Mouse (Mus musculus): Measurements from ENCODE around the gene Amz1. TPM values are rescaled to one million over a fixed set of nuclear protein-coding genes. Genes with fewer than 3 reads are reported as not detected.

The Amz1 gene
- polyA plus RNA-seq, 1 experiment from 2014 or later = 0.74 TPM

- Histone ChIP-seq H3K27me3 (no peaks in the 10 kb centered on the region), H3K4me3 (no peak overlapping the region), H3K9ac (no peak overlapping the region), H3K4me1 (no peaks in the 10 kb centered on the region; the same call in 1 of the 2 replicates), H3K4me2 (replicated peaks) (no peak overlapping the region), H3K27ac (no peak overlapping the region), H3K9me3 (no peaks in the 10 kb centered on the region), H3K36me3 (no peaks in the 10 kb centered on the region)
- 80% methylated on average over 17 of the region's 17 CpGs for WGBS
- no peak for ATAC-seq (ENCODE audit: insufficient number of reproducible peaks, insufficient read depth, low FRiP score, low TSS enrichment)
Measured at GRCm38 (mm10) chr5:140726946-140727740, 3.2 kb downstream of the Amz1 start.

- Histone ChIP-seq H3K9me3 (peaks cover under 1% of the 10 kb centered on the region; the same call in 1 of the 2 replicates), H3K27ac (no peak overlapping the region), H3K4me3 (no peak overlapping the region), H3K4me1 (peaks cover 8% of the 10 kb centered on the region; the same call in 1 of the 2 replicates), H3K27me3 (peaks cover 18% of the 10 kb centered on the region), H3K9ac (no peak overlapping the region), H3K36me3 (no peaks in the 10 kb centered on the region), H3K4me2 (replicated peaks) (no peak overlapping the region)
- 86% methylated on average over 11 of the region's 11 CpGs for WGBS
- no peak for ATAC-seq (ENCODE audit: insufficient number of reproducible peaks, insufficient read depth, low FRiP score, low TSS enrichment)
Measured at GRCm38 (mm10) chr5:140731040-140731797, 7.3 kb downstream of the Amz1 start.

GRCm38 (mm10) chr5:140732195-140732594 is 8.3 kb downstream of the Amz1 start:
- ATAC-seq (ENCODE audit: insufficient number of reproducible peaks, insufficient read depth, low FRiP score, low TSS enrichment) = no peak
- Histone ChIP-seq H3K4me2 (replicated peaks) (no peak overlapping the region), H3K36me3 (no peaks in the 10 kb centered on the region), H3K9me3 (peaks cover 5% of the 10 kb centered on the region; the same call in 1 of the 2 replicates), H3K9ac (no peak overlapping the region), H3K4me3 (no peak overlapping the region), H3K27ac (no peak overlapping the region), H3K4me1 (peaks cover 8% of the 10 kb centered on the region; the same call in 1 of the 2 replicates), H3K27me3 (peaks cover 27% of the 10 kb centered on the region)
- 64% methylated on average over 4 of the region's 4 CpGs for WGBS

GRCm38 (mm10) chr5:140733336-140733735 is 9.4 kb downstream of the Amz1 start:
- H3K36me3 ChIP-seq = no peaks in the 10 kb centered on the region
- peaks cover 8% of the 10 kb centered on the region; the same call in 1 of the 2 replicates for H3K4me1 ChIP-seq
- H3K27me3 ChIP-seq = peaks cover 32% of the 10 kb centered on the region
- peaks cover 5% of the 10 kb centered on the region; the same call in 1 of the 2 replicates for H3K9me3 ChIP-seq
- 71% methylated on average over 3 of the region's 3 CpGs for WGBS
- ATAC-seq (ENCODE audit: insufficient number of reproducible peaks, insufficient read depth, low FRiP score, low TSS enrichment) = no peak
- no peak overlapping the region for H3K27ac ChIP-seq
- H3K4me2 ChIP-seq (replicated peaks) = no peak overlapping the region
- H3K9ac ChIP-seq = no peak overlapping the region
- no peak overlapping the region for H3K4me3 ChIP-seq

- Histone ChIP-seq H3K9ac (peak overlapping the region; percentile 36; the same call in 1 of the 2 replicates), H3K4me1 (peaks cover 8% of the 10 kb centered on the region; the same call in 1 of the 2 replicates), H3K4me2 (replicated peaks) (peak overlapping the region; percentile 61), H3K4me3 (peak overlapping the region; percentile 35), H3K36me3 (no peaks in the 10 kb centered on the region), H3K27ac (no peak overlapping the region), H3K27me3 (peaks cover 32% of the 10 kb centered on the region), H3K9me3 (peaks cover 5% of the 10 kb centered on the region; the same call in 1 of the 2 replicates)
- no peak for ATAC-seq (ENCODE audit: insufficient number of reproducible peaks, insufficient read depth, low FRiP score, low TSS enrichment)
- WGBS = 3% methylated on average over 22 of the region's 22 CpGs
Measured at GRCm38 (mm10) chr5:140735297-140735696, 11.4 kb downstream of the Amz1 start.

GRCm38 (mm10) chr5:140736166-140736565 is 12.2 kb downstream of the Amz1 start:
- Histone ChIP-seq H3K27ac (no peak overlapping the region), H3K9ac (no peak overlapping the region), H3K36me3 (no peaks in the 10 kb centered on the region), H3K4me3 (no peak overlapping the region), H3K4me1 (peaks cover 8% of the 10 kb centered on the region; the same call in 1 of the 2 replicates), H3K4me2 (replicated peaks) (peak overlapping the region; percentile 61), H3K27me3 (peaks cover 32% of the 10 kb centered on the region), H3K9me3 (peaks cover 5% of the 10 kb centered on the region; the same call in 1 of the 2 replicates)
- no peak for ATAC-seq (ENCODE audit: insufficient number of reproducible peaks, insufficient read depth, low FRiP score, low TSS enrichment)
- 19% methylated on average over 13 of the region's 13 CpGs for WGBS

- H3K27ac ChIP-seq = no peak overlapping the region
- no peak overlapping the region for H3K4me3 ChIP-seq
- no peak overlapping the region for H3K4me2 ChIP-seq (replicated peaks)
- WGBS = 80% methylated on average over 12 of the region's 12 CpGs
- H3K4me1 ChIP-seq = peaks cover 14% of the 10 kb centered on the region; the same call in 1 of the 2 replicates
- H3K27me3 ChIP-seq = peaks cover 32% of the 10 kb centered on the region
- H3K9me3 ChIP-seq = peaks cover 5% of the 10 kb centered on the region; the same call in 1 of the 2 replicates
- no peak for ATAC-seq (ENCODE audit: insufficient number of reproducible peaks, insufficient read depth, low FRiP score, low TSS enrichment)
- H3K9ac ChIP-seq = no peak overlapping the region
- H3K36me3 ChIP-seq = no peaks in the 10 kb centered on the region
Measured at GRCm38 (mm10) chr5:140739813-140740212, 15.9 kb downstream of the Amz1 start.

GRCm38 (mm10) chr5:140741040-140741439 is 17.1 kb downstream of the Amz1 start:
- ATAC-seq (ENCODE audit: insufficient number of reproducible peaks, insufficient read depth, low FRiP score, low TSS enrichment) = no peak
- H3K4me3 ChIP-seq = no peak overlapping the region
- peaks cover 5% of the 10 kb centered on the region; the same call in 1 of the 2 replicates for H3K9me3 ChIP-seq
- no peak overlapping the region for H3K9ac ChIP-seq
- H3K27me3 ChIP-seq = peaks cover 19% of the 10 kb centered on the region
- H3K36me3 ChIP-seq = no peaks in the 10 kb centered on the region
- 71% methylated on average over 11 of the region's 11 CpGs for WGBS
- no peak overlapping the region for H3K27ac ChIP-seq
- no peak overlapping the region for H3K4me2 ChIP-seq (replicated peaks)
- peaks cover 6% of the 10 kb centered on the region; the same call in 1 of the 2 replicates for H3K4me1 ChIP-seq

- Histone ChIP-seq H3K27ac (no peak overlapping the region), H3K9ac (no peak overlapping the region), H3K4me3 (no peak overlapping the region), H3K4me2 (replicated peaks) (no peak overlapping the region), H3K9me3 (no peaks in the 10 kb centered on the region), H3K36me3 (no peaks in the 10 kb centered on the region), H3K27me3 (peaks cover 11% of the 10 kb centered on the region), H3K4me1 (peaks cover 6% of the 10 kb centered on the region; the same call in 1 of the 2 replicates)
- no peak for ATAC-seq (ENCODE audit: insufficient number of reproducible peaks, insufficient read depth, low FRiP score, low TSS enrichment)
Measured at GRCm38 (mm10) chr5:140741877-140742276, 17.9 kb downstream of the Amz1 start.

- Histone ChIP-seq H3K4me3 (no peak overlapping the region), H3K4me1 (peaks cover 6% of the 10 kb centered on the region; the same call in 1 of the 2 replicates), H3K9ac (no peak overlapping the region), H3K4me2 (replicated peaks) (no peak overlapping the region), H3K36me3 (no peaks in the 10 kb centered on the region), H3K27ac (no peak overlapping the region), H3K27me3 (0 out of 2 replicates have a peak, but pooled peaks cover 3% of the 10 kb centered on the region), H3K9me3 (no peaks in the 10 kb centered on the region)
- no peak for ATAC-seq (ENCODE audit: insufficient number of reproducible peaks, insufficient read depth, low FRiP score, low TSS enrichment)
- 29% methylated on average over 12 of the region's 12 CpGs for WGBS
Measured at GRCm38 (mm10) chr5:140743706-140744131, 19.8 kb downstream of the Amz1 start.

GRCm38 (mm10) chr5:140748425-140748824 is 24.5 kb downstream of the Amz1 start:
- peaks cover 12% of the 10 kb centered on the region for H3K4me1 ChIP-seq

More at GRCm38 (mm10) chr5:140748425-140748824, 24.5 kb downstream of the Amz1 start:
- ATAC-seq (ENCODE audit: insufficient number of reproducible peaks, insufficient read depth, low FRiP score, low TSS enrichment) = no peak
- WGBS = 87% methylated on average over 10 of the region's 10 CpGs
- Histone ChIP-seq H3K9me3 (no peaks in the 10 kb centered on the region), H3K9ac (no peak overlapping the region), H3K27ac (no peak overlapping the region), H3K4me2 (replicated peaks) (no peak overlapping the region), H3K36me3 (no peaks in the 10 kb centered on the region), H3K4me3 (no peak overlapping the region), H3K27me3 (0 out of 2 replicates have a peak, but pooled peaks cover 3% of the 10 kb centered on the region)

All from embryonic facial prominence, embryonic 12.5 days (tissue).